Mouse (Mus musculus): ENCODE measurements around the gene Nqo2.
"Not testable (repeated sequence)": the region's sequence is repeated elsewhere in the genome, so short reads cannot be mapped to it uniquely, and the experiment has no call there.

Nqo2 gene

GRCm38 (mm10) chr13:33964206-33965046, at the start of gene Nqo2:
Nqo2 (plus strand) TSS chr13:33964687.
- peak; percentile 16 for DNase-seq (ENCODE audit: low read depth, low spot score)

DNA sequence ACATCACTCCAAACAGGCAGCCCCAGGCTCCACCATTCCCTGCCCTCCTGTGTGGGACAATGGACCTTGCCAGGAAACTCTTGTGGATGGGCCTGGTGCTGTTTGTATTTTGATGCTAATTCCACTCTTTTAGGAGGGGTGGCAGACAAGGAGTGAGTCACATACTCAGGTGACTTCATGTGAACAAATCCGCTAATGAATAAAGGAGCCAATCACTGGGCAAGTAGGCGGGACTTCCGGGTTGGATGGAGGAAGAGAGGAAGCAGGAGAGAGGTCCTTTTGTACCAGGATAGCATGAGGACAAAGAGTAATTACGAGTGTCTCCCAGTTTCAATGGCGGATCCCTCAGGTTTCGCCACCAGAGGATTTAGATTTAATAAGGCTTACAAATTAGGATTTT, 43.4 kb upstream of the Nqo2 start:
- DNase-seq (ENCODE audit: low read depth, low spot score) = no peak

DNA sequence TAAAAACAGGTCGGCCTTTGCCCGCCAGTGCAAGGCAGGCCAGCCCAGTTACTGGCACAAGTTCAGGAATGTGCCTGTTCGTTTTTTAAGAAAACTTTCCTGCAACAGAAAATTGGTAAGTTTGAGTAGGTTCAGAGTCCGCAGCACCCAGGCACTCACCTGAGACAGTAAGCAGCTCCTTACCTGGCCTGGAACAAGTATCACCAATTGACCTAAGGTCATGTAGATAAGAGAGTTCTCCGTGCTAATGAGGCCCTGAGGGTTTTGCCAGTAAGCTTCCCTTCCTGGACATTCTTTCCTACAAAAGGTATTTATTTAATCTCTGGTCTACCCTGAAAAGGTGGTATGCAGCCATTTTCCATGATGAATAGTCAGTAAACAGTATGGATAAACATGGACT, 42.8 kb upstream of the Nqo2 start:
- DNase-seq (ENCODE audit: low read depth, low spot score) = no peak

DNA sequence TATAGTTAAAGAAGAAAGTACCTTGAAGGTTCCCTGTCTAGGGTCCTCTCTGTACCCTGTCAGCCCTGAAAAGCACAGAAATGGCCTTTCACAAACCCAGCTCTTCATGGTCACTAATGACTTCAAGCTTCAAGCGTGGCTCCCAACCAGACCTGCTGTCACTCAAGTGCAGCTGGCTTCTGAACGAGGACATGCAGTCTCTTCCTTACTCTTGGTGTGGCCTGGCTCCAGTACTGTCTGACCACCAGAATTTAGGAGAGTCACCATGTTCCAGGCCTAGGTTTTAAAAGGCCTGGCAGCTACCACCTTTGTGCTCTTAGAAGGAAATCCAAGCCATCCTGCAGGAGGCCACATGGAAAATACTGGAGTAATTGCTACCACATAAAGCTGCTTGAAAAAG, 34.2 kb upstream of the Nqo2 start:
- no peak for DNase-seq (ENCODE audit: low read depth, low spot score)

GRCm38 (mm10) chr13:33930912-33931311, 33.6 kb upstream of the Nqo2 start:
- no peak for DNase-seq (ENCODE audit: low read depth, low spot score)

DNA sequence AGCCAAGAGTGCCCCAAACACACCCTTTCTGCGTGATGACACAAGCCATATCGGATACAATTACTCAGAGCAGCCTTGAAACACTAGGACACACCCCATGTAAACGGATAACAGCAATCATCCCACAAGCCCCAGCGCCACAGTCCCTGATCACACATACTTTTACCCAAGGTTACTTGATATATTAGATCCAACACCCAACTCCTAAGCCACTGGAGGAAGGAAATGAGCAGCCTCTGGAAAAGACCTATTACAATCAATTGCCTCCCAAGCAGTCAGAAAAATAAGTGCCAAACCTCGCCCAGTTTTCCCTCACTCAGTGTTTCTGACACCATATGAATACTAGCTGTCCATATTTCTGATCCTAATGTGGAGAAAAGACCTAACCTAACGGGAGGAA, 29.7 kb upstream of the Nqo2 start:
- no peak for DNase-seq (ENCODE audit: low read depth, low spot score)

DNA sequence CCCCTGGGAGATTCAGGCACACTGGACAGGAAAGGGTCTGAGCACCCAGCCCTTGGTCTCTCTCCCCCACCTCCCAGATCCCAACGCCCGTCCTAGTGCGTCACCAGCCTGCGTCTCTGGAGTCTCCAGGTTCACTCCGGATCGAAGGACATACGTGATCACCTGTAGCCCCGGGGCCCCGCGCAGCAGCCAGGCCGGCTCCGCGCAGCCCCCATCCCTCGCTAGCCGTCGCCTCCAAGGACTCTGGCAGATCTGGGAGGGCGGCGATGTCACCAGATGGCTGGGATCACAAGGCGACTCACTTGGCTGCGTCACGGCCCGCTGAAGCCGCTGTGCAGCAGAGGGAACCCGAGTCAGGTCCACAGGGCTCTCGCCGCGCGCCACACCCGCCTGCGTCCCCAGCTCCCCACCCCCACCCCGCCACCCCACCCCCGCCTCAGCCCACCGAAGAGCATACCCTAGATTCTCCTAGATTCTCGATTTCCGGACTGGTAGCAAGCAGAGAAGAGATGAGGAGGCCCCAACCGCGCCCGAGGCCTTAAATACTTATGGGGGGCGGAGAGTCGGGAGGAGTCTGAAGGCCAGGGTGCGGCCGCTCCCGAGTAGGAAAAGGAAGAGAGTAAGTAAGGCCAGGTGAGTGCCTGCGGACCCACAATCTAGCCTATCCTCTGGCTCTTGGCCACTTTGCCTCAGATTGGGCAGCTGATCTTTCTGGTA, 28.9 kb upstream of the Nqo2 start:
- DNase-seq (ENCODE audit: low read depth, low spot score) = no peak

- DNase-seq (ENCODE audit: low read depth, low spot score) = no peak
These were observed 27.3 kb upstream of the Nqo2 start for GRCm38 (mm10) chr13:33937151-33937550.

DNA sequence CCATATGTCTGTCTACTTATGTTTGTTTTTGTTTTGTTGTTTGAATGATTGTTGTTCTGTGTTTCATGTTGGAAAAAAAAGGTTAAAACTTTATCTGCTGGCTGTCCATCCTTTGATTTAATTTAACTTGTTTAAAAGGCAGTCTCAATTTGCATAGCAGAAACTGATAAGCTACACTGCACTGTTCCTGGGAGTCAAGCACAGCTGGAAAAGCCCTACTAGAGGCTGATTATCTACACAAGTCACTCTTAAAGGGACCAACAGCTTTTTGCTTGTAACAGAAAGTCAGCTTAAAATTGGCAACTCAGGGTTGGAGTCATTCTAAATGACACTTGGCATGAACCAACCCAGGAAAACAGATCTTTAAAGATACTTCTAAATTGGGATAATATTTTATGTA, 26.9 kb upstream of the Nqo2 start:
- not testable (repeated sequence) for DNase-seq (ENCODE audit: low read depth, low spot score)

DNA sequence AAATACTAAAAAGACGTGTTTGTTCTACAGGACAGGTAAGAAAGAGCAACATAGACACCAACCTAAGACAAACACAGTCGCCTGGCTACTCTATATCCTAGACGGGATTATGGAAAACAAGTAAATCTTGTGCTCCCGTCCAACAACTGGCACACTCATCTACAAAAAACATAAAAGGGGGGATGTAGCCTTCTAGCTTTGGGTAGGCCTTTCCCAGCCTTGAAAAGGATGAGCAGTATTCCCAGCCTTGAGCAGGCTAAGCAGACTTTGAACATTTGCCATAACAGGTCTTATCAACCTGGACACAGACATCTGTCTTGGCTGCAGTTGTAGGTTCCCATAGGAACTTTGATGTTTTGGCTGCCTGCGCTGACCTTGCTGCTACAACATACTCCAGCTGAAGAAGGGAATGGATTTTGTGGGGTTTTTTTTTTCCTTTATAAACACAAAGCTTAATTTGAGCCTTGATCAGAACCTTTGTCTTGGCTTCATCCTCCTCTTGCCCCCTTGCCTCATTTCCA, 23.1 kb upstream of the Nqo2 start:
- DNase-seq (ENCODE audit: low read depth, low spot score) = no peak

DNA sequence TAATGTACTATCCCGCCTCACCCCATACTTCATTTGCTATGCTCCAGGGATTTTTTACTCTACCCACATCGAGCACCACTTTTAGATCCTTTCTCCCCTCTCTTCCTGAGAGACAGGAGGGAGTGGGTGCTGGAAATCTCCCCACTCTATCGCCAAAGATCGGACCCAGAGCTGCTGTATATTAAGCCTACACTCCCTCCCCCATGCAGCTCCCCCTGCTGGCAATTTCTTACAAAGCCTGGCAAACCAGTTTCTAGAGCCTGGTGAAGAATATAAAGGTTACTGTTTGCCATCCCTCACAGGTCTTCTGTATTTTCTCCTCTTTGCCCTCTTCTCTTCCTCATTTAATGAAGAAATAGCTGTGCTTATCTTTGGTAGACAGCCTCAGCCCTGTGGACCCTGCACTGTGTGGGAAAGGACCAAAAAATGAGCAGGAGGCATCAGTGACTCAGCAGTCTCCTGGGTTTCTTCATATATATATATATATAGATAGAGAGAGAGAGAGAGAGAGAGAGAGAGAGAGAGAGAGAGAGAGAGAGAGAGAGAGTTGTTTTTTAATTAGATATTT, 22.2 kb upstream of the Nqo2 start:
- DNase-seq (ENCODE audit: low read depth, low spot score) = no peak

- no peak for DNase-seq (ENCODE audit: low read depth, low spot score)
These were observed 13.0 kb upstream of the Nqo2 start for GRCm38 (mm10) chr13:33951308-33952074.

DNA sequence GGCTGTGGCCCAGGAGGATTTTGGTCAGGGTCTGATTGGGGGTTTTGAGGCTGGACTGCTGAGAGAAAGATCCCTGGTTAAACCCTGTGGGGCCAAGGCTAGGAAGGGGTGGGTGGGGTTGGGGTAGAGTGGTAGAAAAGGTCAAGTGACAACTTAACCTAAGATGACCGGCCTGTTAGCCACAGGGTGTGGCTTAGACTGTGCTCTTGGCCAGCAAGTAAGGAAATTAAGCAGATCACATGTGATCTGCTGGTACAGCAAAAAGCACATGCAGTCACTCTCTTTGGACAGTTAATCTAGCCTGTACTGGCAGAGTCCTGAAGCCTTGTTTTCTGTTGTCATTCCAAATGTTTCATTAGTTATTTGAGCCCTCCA, 12.4 kb upstream of the Nqo2 start:
- no peak for DNase-seq (ENCODE audit: low read depth, low spot score)

GRCm38 (mm10) chr13:33952947-33953346, 11.5 kb upstream of the Nqo2 start:
- no peak for DNase-seq (ENCODE audit: low read depth, low spot score)

DNA sequence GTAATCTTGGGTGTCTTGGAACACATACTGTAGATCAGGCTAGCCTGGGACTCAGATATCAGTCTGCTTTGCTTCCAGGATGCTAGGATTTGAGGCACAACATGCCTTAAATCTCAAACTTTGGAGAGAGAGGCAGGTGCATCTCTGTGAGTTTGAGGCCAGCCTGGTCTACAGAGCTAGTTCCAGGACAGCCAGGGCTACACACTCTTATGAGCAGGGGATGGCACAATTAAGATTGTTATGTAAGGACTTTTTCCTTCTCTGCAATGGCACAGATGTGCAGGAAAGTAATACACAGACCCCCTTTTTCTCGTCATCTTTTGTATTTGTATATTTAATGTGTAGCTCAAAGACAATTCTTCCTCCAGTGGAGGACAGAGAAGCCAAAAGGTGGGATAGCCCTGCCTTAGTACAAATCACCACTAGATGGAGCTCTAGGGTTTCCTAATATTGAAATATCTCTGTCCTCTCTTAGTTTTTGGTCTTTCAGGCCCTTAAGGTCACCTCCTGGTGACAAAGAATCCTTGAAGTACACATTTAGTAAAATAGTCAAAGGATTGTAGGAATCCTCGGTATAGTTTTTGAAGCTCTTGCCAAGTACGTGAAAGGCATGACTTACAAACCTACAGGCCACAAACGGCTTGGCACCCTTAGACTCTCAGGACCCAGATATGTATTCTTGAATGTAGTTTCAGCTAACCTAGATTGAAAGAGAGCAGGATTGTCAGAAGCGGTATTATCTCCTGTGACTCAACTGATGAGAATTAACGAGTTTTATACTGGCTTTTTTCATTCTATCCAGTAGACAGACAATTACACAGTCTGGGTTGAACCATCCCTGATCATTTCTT, 7.7 kb upstream of the Nqo2 start:
- no peak for DNase-seq (ENCODE audit: low read depth, low spot score)

- DNase-seq (ENCODE audit: low read depth, low spot score) = no peak
These were observed 4.7 kb upstream of the Nqo2 start for GRCm38 (mm10) chr13:33959771-33960170.

DNA sequence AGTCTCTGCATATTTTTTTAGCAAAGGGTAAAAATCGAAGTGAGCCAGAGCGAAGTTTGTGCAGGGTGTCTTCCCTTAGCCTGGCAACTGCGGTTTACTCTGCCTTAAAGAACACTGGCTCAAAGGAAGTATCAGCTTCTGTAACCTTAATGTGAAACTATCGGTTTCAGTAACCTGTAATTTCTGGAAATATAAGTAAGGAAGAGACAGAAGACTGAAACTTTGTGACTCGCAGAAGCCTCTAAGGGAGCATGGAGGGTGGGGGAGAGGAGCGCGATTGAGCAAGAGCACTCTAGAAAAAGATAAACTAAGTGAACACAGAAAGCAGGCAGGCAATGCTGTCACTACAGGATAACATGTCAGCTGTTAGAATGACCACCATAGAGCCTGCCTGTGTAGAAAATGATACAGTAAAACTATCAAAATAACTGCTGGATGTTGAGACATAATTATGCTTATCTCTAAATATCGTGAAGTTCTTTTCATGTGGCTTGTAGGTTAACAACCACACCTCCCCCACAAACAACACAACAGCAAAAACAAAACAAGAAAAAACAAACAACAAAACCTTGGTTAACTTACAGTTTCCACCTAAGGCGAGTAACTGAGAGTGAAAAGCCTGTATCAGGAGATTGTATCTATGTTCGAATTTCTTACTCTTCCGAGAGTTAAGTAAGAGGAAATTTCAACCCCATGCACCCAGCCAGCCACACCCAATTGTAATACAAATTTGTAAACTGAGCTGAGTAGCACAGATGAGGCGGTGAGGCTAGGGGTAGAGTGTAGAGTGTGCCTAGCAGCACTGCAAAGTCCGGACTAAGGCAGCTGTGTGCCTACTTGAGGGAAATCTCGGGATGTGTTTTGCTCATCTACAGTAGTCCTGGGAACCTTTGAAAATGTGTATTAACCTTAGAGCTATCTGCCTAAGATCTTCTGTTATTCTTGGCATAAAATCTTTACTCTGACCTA, 853 bp downstream of the Nqo2 start:
- no peak for DNase-seq (ENCODE audit: low read depth, low spot score)

GRCm38 (mm10) chr13:33966025-33966412, 1.5 kb downstream of the Nqo2 start:
- no peak for DNase-seq (ENCODE audit: low read depth, low spot score)

DNA sequence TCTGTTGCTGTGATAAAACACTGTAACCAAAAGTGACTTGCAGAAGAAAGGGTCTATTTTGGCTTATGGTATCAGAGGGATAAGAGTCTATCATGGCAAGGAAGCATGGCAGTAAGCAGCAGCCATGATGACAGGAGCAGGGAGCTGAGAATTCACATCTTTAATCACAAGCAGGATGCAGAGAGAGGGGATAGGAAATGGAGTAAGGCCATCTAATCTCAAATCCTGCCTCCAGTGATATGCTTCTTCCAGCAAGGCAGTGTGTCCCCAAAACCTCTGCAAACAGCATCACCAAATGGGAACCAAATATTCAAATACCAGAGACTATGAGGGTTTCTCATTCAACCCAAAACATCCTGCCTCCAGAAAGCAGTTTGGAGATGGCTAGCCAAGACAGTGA, 2.1 kb downstream of the Nqo2 start:
- DNase-seq (ENCODE audit: low read depth, low spot score) = no peak

DNA sequence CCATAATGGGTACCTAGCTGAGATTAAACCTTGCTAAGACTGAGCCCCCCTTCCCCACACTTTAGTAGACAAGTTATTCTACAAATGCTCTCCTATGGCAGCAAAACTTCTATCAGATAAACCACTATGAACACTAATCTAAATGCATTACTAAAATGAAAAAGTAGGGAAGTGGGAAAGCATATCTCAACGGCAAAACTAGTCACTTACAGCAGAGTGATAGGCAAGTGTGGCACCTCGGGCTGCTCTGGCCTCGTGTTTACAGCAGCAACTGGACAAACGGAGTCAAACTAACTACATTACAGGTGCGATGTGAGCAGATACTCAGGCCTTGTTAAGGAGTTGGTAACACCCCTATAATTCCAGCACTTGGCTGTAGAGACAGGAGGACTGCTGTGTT, 25.1 kb downstream of the Nqo2 start:
- no peak for DNase-seq (ENCODE audit: low read depth, low spot score)

All from brain, embryonic 18.5 days (tissue).